Mouse (Mus musculus): ENCODE measurements around the gene Ssbp3. TPM values are rescaled to one million over a fixed set of nuclear protein-coding genes. Genes with fewer than 3 reads are reported as not detected.

Ssbp3 gene
- polyA plus RNA-seq, 1 experiment from 2014 or later: 119 TPM

DNA sequence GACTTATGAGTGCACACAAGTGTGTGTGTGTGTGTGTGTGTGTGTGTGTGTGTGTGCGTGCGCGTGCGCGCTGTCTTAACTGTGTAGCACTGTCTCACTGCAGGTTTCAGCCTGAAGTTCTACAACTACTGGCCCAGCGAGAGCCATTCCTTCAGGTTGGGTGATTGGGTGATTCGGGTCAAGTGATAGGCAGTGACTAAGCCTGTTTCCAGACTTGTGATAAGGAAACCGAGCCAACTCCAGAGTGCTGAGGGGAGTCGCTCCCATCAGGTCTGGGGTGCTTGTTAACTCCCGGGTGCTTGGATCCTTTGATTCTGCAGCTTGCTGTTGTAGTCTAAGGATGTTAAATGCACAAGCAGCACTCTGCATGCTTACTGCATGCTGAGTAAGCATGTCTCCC is 14.4 kb downstream of the Ssbp3 start:
- Histone ChIP-seq H3K4me1 (peaks cover 81% of the 10 kb centered on the region), H3K9me3 (replicated peaks) (no peaks in the 10 kb centered on the region), H3K27ac (replicated peaks) (no peak overlapping the region), H3K36me3 (peaks cover 100% of the 10 kb centered on the region), H3K27me3 (ENCODE audit: low read depth, poor library complexity, severe bottlenecking) (no peaks in the 10 kb centered on the region), H3K4me3 (no peak overlapping the region)
- WGBS: 87% methylated on average over 10 of the region's 10 CpGs
- no peak for DNase-seq (ENCODE audit: low spot score)

DNA sequence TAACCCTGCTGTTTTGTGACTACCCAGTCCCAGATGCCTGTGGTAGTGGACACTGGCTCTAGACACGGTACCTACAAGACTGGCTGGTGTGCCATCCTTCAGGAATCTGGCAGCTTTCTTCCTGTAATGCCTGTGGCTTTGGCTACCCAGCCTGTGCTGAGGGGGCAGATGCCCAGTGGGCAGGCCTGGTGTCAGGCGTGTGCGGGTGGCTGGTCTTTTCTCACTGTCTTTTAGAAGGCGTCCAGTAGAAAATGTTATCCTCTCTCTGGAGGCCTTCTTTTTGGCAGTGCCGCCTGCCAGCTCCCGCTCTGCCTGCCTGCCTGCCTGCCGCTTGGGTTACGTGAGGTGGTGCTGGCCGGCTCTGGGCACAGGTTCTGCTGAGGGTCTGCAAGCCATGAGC is 15.9 kb downstream of the Ssbp3 start:
- no peak for DNase-seq (ENCODE audit: low spot score)
- H3K4me3 ChIP-seq: no peak overlapping the region
- H3K36me3 ChIP-seq: peaks cover 100% of the 10 kb centered on the region
- no peaks in the 10 kb centered on the region for H3K27me3 ChIP-seq (ENCODE audit: low read depth, poor library complexity, severe bottlenecking)
- 91% methylated on average over 9 of the region's 9 CpGs for WGBS
- no peaks in the 10 kb centered on the region for H3K9me3 ChIP-seq (replicated peaks)
- peaks cover 72% of the 10 kb centered on the region for H3K4me1 ChIP-seq
- H3K27ac ChIP-seq (replicated peaks): no peak overlapping the region

DNA sequence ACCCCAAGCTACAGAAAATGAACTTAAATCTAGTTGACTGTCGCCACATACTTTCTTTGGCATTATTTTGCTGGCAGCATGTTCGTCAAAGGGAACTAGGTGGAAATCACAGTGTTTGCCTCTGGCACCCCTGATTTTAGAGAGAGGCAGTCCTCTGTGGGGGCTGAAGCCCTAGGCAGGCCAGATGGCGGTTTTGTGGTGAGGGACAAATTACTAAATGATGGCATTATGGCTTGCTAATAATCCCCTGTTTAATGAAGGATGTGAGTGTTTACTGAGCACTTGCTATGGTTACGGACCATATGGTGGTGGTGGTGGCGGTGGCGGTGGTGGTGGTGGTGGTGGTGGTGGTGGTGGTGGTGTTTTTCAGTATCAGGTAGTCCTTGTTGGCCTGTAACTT is 16.5 kb downstream of the Ssbp3 start:
- WGBS: 91% methylated on average over 6 of the region's 6 CpGs
- no peak overlapping the region for H3K27ac ChIP-seq (replicated peaks)
- no peaks in the 10 kb centered on the region for H3K27me3 ChIP-seq (ENCODE audit: low read depth, poor library complexity, severe bottlenecking)
- peaks cover 71% of the 10 kb centered on the region for H3K4me1 ChIP-seq
- DNase-seq (ENCODE audit: low spot score): no peak
- H3K4me3 ChIP-seq: no peak overlapping the region
- no peaks in the 10 kb centered on the region for H3K9me3 ChIP-seq (replicated peaks)
- peaks cover 100% of the 10 kb centered on the region for H3K36me3 ChIP-seq

DNA sequence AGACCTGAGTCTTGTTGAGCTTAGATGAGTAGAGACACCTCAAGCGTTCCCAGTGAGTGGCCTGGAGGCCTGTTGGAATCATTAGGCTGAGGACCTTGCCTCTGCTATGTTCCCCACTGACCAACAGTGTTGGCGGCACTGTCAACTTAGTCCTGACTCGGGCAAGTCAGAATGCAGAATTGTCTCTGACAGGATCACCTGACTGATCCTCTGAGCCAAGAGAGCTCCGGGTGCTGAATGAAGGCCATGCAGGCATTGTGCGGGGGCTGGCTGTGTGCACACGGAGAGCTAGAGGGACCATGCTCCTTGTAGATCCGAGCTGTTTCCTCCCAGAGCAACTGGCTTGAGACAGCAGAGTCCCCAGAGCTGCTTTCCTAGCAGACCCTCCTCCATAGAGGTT is 18.5 kb downstream of the Ssbp3 start:
- peaks cover 100% of the 10 kb centered on the region for H3K36me3 ChIP-seq
- WGBS: 87% methylated on average over 7 of the region's 7 CpGs
- peaks cover 71% of the 10 kb centered on the region for H3K4me1 ChIP-seq
- no peak overlapping the region for H3K4me3 ChIP-seq
- H3K27ac ChIP-seq (replicated peaks): no peak overlapping the region
- no peaks in the 10 kb centered on the region for H3K9me3 ChIP-seq (replicated peaks)
- DNase-seq (ENCODE audit: low spot score): no peak
- no peaks in the 10 kb centered on the region for H3K27me3 ChIP-seq (ENCODE audit: low read depth, poor library complexity, severe bottlenecking)

DNA sequence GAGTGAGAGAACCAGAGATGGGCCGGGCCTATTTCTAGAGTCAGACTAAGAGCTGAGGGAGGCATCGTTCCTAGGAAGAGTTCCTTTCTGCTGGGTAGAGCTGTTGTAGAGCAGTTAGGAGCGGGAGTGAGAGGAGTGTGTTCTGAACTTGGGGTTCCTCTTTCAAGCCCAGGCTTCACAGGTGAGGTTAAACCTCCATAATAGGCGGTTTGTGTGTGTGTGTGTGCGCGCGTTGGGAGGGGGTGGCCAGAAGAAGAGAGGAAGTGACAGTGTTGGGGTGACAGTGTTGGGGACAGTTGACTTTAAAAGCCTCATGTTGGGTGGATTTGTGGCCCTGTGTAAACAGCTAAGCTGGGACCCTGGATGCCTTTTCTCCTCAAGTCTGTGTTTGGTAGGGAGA is 22.1 kb downstream of the Ssbp3 start:
- peaks cover 84% of the 10 kb centered on the region for H3K36me3 ChIP-seq
- DNase-seq (ENCODE audit: low spot score): no peak
- H3K27me3 ChIP-seq (ENCODE audit: low read depth, poor library complexity, severe bottlenecking): no peaks in the 10 kb centered on the region
- H3K4me1 ChIP-seq: peaks cover 78% of the 10 kb centered on the region
- no peaks in the 10 kb centered on the region for H3K9me3 ChIP-seq (replicated peaks)
- WGBS: 92% methylated on average over 7 of the region's 7 CpGs
- peak overlapping the region; percentile 4; the same call in 1 of the 2 replicates for H3K27ac ChIP-seq (replicated peaks)
- no peak overlapping the region for H3K4me3 ChIP-seq

DNA sequence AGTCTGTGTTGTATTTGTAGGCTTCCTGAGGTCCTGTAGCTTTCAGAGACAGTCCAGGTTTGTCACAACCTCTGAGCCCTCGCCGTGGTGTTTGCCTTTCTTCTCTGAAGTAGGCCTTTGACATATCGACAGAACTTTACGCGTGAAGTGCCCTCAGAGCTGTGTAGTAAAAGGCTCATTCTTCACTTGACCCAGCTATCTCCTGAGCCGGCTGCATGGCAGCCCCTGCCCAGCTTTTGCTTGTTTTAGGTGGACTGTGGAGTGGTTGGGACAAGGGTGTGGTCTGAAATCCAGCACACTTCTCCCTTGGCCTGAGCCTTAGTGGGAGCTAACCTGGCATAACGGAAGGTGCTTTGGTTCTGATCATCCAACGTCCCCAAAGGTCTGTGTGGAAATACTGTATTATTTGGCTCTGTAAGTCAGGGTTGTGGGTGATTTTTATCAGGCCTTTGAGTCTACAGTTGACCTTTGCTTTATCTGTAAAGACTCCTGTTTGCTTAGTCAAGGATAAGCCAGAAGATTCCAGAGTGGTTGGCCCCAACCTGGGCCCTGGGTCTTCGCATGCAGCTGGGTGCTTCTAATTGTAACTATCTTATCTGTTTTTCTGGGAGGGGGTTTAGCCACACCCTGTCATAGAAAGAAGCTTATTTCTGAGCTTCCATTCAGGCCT is 23.4 kb downstream of the Ssbp3 start:
- H3K4me1 ChIP-seq: peaks cover 81% of the 10 kb centered on the region
- no peaks in the 10 kb centered on the region for H3K9me3 ChIP-seq (replicated peaks)
- H3K27me3 ChIP-seq (ENCODE audit: low read depth, poor library complexity, severe bottlenecking): no peaks in the 10 kb centered on the region
- no peak for DNase-seq (ENCODE audit: low spot score)
- peaks cover 78% of the 10 kb centered on the region for H3K36me3 ChIP-seq
- no peak overlapping the region for H3K4me3 ChIP-seq
- WGBS: 78% methylated on average over 9 of the region's 9 CpGs
- H3K27ac ChIP-seq (replicated peaks): 0 out of 2 replicates have a peak overlapping the region, but pooled peaks have one; percentile 33

DNA sequence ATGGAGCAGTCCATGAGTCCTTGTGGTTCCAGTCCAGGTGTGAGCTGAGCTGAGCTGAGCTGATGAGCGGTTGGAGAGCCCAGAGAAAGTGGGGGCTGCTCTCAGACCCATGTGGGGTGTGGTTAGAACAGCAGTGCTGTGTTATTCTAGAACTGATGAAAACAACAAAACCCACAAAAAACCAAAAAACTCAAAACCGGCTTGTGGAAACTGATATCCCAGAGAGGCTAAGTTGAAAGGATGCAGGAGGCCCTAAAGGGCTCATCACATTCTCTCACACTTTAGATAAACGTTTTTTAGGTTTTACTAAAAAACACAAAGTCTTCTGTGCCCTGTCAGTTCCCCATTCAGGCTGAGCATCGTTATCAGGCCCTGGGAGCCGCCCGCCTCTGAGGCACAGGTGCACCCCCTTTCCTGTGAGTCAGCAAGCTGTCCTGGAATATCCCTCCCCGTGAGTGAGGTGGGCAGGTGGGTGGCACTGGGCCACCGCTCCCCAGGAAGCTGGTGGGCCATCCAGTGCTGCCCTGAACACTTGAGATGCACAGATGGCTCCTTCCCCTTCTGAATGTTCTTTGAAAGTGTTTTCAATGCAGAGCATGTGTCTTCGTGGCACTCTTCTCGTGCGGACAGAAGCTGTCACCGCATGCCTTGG is 24.6 kb downstream of the Ssbp3 start:
- peaks cover 73% of the 10 kb centered on the region for H3K36me3 ChIP-seq
- no peak for DNase-seq (ENCODE audit: low spot score)
- H3K27ac ChIP-seq (replicated peaks): peak overlapping the region; percentile 97
- WGBS: 60% methylated on average over 12 of the region's 12 CpGs
- peak overlapping the region; percentile 31; the same call in 1 of the 2 replicates for H3K4me3 ChIP-seq
- no peaks in the 10 kb centered on the region for H3K27me3 ChIP-seq (ENCODE audit: low read depth, poor library complexity, severe bottlenecking)
- peaks cover 89% of the 10 kb centered on the region for H3K4me1 ChIP-seq
- H3K9me3 ChIP-seq (replicated peaks): no peaks in the 10 kb centered on the region

DNA sequence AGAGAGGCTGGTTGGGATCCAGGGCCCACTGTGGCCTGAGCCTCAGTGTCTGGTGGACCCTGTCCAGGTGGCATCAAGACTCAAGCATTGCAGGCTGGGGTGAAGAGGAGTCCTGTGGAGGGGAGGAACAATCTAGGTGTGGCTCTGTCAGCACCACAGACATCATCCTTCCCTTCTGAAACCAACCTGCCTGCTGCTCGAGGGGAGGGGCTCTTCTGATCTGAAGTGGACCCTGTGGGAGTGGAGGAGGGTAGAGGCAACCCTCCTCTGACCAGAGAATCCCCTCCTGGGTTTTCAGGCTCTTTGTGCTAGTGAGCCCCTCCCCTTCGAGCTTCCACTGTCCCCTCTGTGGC is 25.1 kb downstream of the Ssbp3 start:
- no peak for DNase-seq (ENCODE audit: low spot score)
- 4% methylated on average over 2 of the region's 2 CpGs for WGBS
- peaks cover 71% of the 10 kb centered on the region for H3K36me3 ChIP-seq
- peak overlapping the region; percentile 97 for H3K27ac ChIP-seq (replicated peaks)
- H3K4me1 ChIP-seq: peaks cover 94% of the 10 kb centered on the region
- no peaks in the 10 kb centered on the region for H3K27me3 ChIP-seq (ENCODE audit: low read depth, poor library complexity, severe bottlenecking)
- H3K9me3 ChIP-seq (replicated peaks): no peaks in the 10 kb centered on the region
- peak overlapping the region; percentile 31 for H3K4me3 ChIP-seq

DNA sequence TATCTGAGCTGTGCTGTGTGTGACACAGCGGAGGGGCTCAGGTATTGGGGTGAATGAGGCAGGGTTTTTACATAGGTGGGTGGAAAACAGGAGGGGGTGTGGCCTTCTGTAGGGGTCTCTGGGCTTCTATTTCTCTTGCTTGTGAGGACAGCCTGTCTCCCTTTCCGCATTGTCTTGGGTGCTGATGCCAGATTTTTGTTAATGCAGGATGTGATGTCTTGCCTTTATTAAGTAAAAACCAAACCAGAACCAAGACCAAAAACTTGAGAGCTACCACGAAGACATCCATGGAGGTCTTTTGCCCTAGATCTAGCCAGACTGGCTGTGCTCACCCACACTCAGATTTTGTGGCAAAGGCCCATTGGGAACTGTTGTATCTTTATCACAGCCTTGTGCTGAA is 25.5 kb downstream of the Ssbp3 start:
- WGBS: 46% methylated on average over 3 of the region's 3 CpGs
- Histone ChIP-seq H3K27me3 (ENCODE audit: low read depth, poor library complexity, severe bottlenecking) (no peaks in the 10 kb centered on the region), H3K27ac (replicated peaks) (peak overlapping the region; percentile 97), H3K4me1 (peaks cover 99% of the 10 kb centered on the region), H3K9me3 (replicated peaks) (no peaks in the 10 kb centered on the region), H3K36me3 (peaks cover 71% of the 10 kb centered on the region), H3K4me3 (peak overlapping the region; percentile 31)
- DNase-seq (ENCODE audit: low spot score): no peak

DNA sequence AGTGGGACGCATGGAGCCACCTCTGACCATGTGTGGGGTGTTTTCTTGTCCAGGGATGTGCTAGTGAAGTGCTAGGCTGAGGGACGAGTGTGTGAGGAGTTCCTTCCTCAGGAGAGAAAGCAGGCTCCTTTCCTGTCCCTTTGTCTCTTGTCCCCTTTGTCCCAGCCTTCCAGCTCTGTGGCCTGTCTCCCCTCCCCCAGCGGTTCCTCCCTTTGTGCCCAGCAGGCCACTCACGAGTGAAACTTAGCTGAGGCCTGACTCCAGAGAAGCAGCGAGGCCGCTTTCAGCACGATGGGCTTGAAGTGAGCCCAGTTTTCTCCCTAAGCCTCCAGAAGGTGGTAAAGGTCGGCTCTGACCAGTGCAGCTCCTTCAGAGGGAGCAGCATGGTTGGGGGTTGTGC is 26.2 kb downstream of the Ssbp3 start:
- H3K4me1 ChIP-seq: peaks cover 99% of the 10 kb centered on the region
- no peaks in the 10 kb centered on the region for H3K27me3 ChIP-seq (ENCODE audit: low read depth, poor library complexity, severe bottlenecking)
- peak overlapping the region; percentile 97 for H3K27ac ChIP-seq (replicated peaks)
- H3K9me3 ChIP-seq (replicated peaks): no peaks in the 10 kb centered on the region
- DNase-seq (ENCODE audit: low spot score): peak; percentile 87
- peaks cover 70% of the 10 kb centered on the region for H3K36me3 ChIP-seq
- peak overlapping the region; percentile 31 for H3K4me3 ChIP-seq
- 9% methylated on average over 8 of the region's 8 CpGs for WGBS

DNA sequence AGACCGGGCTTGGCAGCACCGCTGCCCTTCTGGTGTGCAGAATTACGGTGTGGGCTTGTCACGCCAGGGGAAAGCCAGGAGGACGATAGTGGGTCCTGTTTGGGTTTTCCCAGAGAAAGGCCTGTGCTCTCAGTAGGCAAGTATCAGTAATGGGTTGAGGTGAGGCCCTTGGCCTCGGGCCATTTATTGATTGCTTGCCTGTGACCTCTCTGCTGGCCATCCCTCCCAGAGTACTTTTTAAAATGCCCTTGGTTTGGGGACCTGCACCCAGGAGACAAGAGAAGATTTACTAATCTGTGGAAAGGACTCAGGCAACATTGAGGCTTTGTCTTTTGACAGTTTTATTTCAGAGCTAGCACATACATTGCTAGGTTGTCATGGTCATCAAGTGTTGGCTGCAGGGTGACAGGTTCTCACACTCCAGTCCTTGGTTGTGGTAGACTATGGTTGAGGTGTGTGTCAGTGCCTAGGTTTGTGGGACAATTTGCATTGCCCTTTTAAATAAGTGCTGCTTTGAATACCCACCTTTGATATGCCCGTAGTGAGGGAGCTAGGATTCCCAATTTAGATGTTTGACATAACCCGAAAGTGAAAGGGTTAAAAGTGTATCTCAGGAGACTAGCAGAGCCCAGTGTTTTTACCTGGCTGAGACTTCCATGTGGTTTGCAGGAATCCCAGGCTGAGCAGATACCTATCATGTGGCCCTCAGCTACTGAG is 28.2 kb downstream of the Ssbp3 start:
- no peak for DNase-seq (ENCODE audit: low spot score)
- Histone ChIP-seq H3K36me3 (peaks cover 70% of the 10 kb centered on the region), H3K4me1 (peaks cover 100% of the 10 kb centered on the region)

DNA sequence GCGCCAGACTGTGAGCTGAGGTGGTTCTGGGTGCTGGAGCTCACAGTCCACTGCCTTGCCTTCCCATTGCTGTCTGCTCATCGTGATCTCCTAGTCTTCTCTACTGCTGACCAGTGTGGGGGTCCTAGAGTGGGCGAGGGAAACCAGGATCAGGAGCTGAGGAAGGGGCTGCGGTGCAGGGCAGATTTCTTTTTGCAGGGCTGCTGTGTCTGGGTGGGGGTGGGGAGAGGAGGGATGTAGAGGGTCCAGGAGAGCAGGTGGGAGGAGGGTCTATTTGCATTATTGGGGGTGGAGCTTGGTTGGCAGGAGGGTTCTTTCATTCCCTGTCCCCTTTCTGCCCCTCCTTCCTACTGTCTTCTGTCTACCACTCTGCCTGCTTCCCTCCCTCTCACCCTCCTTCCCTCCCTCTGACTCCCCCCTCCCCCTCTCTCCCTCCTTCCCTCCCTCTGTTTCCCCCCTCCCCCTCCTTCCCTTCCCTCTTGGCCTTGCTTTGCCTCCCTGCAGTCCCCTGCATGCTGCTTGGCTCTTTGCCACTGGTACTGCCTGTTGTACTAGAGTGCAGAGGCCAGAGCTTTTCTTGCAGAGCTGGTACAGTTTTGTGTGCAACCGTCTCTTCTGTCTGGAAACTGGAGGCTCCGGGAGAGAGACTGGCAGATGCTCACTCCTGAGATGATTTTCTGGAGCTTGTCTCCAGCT is 28.9 kb downstream of the Ssbp3 start:
- WGBS: 14% methylated on average over 6 of the region's 6 CpGs
- H3K4me3 ChIP-seq: peak overlapping the region; percentile 36
- peaks cover 69% of the 10 kb centered on the region for H3K36me3 ChIP-seq

More for the DNA sequence above, 28.2 kb downstream of the Ssbp3 start:
- peak overlapping the region; percentile 97 for H3K27ac ChIP-seq (replicated peaks)
- WGBS: 62% methylated on average over 8 of the region's 8 CpGs
- H3K27me3 ChIP-seq (ENCODE audit: low read depth, poor library complexity, severe bottlenecking): no peaks in the 10 kb centered on the region
- no peaks in the 10 kb centered on the region for H3K9me3 ChIP-seq (replicated peaks)
- H3K4me3 ChIP-seq: peak overlapping the region; percentile 36; the same call in 1 of the 2 replicates

More for the DNA sequence above, 28.9 kb downstream of the Ssbp3 start:
- Histone ChIP-seq H3K27me3 (ENCODE audit: low read depth, poor library complexity, severe bottlenecking) (no peaks in the 10 kb centered on the region), H3K4me1 (peaks cover 100% of the 10 kb centered on the region), H3K27ac (replicated peaks) (peak overlapping the region; percentile 97), H3K9me3 (replicated peaks) (no peaks in the 10 kb centered on the region)
- peak; percentile 61 for DNase-seq (ENCODE audit: low spot score)

Data from midbrain, embryonic 10.5 days (tissue).